Mouse (Mus musculus) heart, postnatal 4 days (tissue): ENCODE data around the gene Aldob. TPM values are rescaled to one million over a fixed set of nuclear protein-coding genes. Genes with fewer than 3 reads are reported as not detected.
A peak's percentile ranks its signal among the peaks of the same experiment; 100 is the strongest.
"Not testable (repeated sequence)": the region's sequence is repeated elsewhere in the genome, so short reads cannot be mapped to it uniquely, and the experiment has no call there.

Experiments used
- DNase-seq: peaks from one replicate; pipeline ENCODE4 v3.0.0; 2021
- total RNA-seq, 2 experiments: library from RNA; stranded (reverse); gene quantifications; 2 replicates each; pipeline ENCODE4 v1.2.3; 2021

Gene Aldob
- total RNA-seq, 2 experiments from 2014 or later = 0.17 to 0.20 TPM

GRCm38 (mm10) chr4:49535036-49535435 is 14.3 kb downstream of the Aldob start:
- DNase-seq = no peak

- DNase-seq = peak; percentile 53
Measured at GRCm38 (mm10) chr4:49522576-49522975, 26.8 kb downstream of the Aldob start.

GRCm38 (mm10) chr4:49521346-49521745 is 28.0 kb downstream of the Aldob start:
- no peak for DNase-seq

GRCm38 (mm10) chr4:49520572-49521340 is 28.6 kb downstream of the Aldob start, which contains the start of the genes Mrpl50 and Zfp189:
Gene Mrpl50, minus strand, starts transcription at chr4:49521093.
Gene Zfp189, plus strand, starts transcription at chr4:49521176.
- peak; percentile 93 for DNase-seq

- no peak for DNase-seq
Measured at GRCm38 (mm10) chr4:49519476-49519875, 29.9 kb downstream of the Aldob start.

GRCm38 (mm10) chr4:49514441-49514840 is 34.9 kb downstream of the Aldob start:
- DNase-seq = no peak

GRCm38 (mm10) chr4:49512636-49513035 is 36.7 kb downstream of the Aldob start:
- DNase-seq = no peak

- not testable (repeated sequence) for DNase-seq
Measured at GRCm38 (mm10) chr4:49510236-49510835, 39.0 kb downstream of the Aldob start.

- DNase-seq = no peak
Measured at GRCm38 (mm10) chr4:49509183-49509582, 40.2 kb downstream of the Aldob start.

- no peak for DNase-seq
Measured at GRCm38 (mm10) chr4:49506386-49506785, 43.0 kb downstream of the Aldob start, which contains the start of gene Baat. Gene Baat, minus strand, starts transcription at chr4:49506557.

GRCm38 (mm10) chr4:49503563-49503962 is 45.8 kb downstream of the Aldob start:
- DNase-seq = no peak

Other genes with a start within 250 kb of the Aldob start
- not detected for gene Acnat2, start 141.4 kb downstream of the Aldob start, total RNA-seq
- not detected for gene Acnat1, start 75.6 kb downstream of the Aldob start, total RNA-seq
- under 1 TPM in 1 of 2 experiments, not detected in 1; 0.20 TPM for gene Baat, start 43.0 kb downstream of the Aldob start, total RNA-seq
- 10 to 100 TPM; 36.3 to 37.0 TPM for gene Mrpl50, start 28.5 kb downstream of the Aldob start, total RNA-seq
- 1 to 10 TPM; 5.6 to 6.6 TPM for gene Zfp189, start 28.4 kb downstream of the Aldob start, total RNA-seq
- gene Tmem246, start 48.3 kb upstream of the Aldob start, total RNA-seq = 10 to 100 TPM; 44.3 to 48.3 TPM
- 10 to 100 TPM; 37.2 to 40.5 TPM for gene Rnf20, start 82.5 kb upstream of the Aldob start, total RNA-seq
- gene Ppp3r2, start 132.5 kb upstream of the Aldob start, total RNA-seq = not detected